Mouse (Mus musculus): Measurements from ENCODE around the gene Alpi.

Alpi gene

DNA sequence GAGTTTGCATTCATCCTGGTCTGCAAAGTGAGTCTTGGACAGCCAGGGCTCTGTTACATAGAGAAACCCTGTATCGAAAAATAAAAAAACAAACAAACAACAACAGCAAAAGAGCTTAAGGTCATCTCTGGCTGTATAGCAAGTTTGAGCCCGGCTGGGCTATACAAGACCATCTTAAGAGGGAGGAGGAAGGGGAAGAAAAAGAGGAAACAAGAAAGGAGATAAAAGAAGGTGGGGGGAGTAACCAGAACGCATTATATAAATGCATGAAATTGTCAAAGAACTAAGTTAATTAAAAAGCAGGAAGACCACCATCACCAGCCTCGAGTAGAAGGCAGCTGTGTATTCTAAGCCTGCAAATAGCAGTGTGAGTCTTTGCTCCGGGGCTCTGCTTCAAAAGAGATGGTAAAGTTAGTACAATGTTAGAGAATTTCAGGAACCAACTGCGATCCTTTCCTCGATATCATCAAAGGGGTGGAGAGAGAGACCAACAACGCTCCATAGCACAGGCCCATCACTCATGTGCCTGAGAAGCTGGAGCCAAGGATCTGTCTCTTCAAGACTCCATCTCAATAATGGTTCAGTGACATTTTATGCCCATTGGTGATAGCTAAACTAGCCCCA, 42.3 kb downstream of the Alpi start:
- DNase-seq (ENCODE audit: low spot score in 2 of 2) = no peak

DNA sequence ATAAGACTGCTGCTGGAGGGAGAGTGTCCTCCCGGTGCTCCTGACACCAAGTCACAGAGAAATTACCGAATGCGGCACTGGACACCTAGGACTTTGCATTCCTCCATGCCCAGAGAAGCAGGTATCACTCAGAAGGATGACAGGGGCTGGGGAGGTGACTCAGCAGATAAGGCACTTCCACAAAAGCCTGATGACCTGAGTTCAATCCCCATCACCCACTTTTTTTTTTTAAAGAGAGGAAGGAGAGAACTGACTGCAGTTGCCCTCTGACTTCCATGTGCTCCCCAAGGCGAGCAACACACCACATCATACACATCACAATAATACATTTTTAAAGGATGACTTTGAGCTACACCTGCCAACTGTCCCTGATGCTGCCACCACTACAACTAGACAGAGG, 44.3 kb downstream of the Alpi start:
- DNase-seq (ENCODE audit: low spot score in 2 of 2) = no peak

DNA sequence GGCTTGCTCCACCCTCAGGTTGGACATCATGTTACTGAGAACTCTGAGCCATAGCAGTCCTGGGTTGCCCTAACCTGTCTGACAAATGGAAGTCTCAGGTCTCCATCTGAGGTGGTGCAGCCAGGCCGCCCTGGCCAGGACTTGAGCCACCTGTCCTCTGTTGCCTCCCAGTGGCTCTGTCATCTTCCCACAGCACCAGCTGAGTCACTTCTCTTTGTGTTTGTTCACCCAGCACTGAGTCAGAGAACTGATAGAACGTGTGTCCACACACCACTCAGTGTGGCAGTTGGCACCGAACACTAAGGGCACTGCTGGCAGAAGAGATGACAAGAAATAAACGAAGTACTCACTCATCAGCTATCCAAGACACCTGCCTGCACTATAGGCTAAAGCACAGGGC, 50.0 kb downstream of the Alpi start:
- no peak for DNase-seq (ENCODE audit: low spot score in 2 of 2)

DNA sequence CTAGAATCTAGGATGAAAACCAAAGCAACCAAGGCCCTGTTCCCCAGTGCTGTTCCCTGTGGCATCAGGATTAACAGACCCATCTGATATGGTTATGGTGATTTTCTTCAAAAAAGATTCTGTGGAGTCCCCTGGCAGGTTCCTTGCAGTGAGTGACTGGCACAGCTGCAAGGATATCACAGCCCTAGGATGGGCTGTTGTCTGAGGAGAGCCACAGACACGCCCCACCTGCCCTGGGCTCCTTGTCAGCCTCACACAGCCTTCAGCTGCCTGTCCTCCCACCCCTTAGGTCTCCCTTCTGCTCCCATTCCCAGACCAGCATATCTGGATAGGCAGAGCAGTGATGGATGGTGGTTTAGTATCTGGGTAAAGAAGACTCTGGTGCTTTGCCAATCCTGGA, 50.7 kb downstream of the Alpi start:
- DNase-seq (ENCODE audit: low spot score in 2 of 2) = no peak

DNA sequence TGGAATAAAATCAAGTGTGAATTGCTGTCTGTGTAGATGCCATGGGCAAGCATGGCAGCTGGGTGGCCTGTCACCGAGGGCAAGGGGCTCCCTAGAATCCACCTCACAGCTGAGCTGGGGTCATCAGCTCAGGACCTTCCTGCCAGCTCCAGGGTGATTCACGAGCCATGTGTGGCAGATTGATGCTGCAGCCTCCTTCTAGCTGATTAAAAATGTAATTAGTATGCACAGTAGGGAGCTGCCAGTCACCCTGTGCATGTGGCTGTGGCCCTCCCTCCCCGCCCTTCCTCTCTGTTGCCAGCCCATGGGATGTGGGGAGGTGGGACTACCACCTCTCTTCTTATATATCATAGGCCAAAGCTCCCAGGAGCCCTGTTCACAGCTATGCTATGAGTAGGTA, 51.3 kb downstream of the Alpi start:
- no peak for DNase-seq (ENCODE audit: low spot score in 2 of 2)
